Mouse (Mus musculus) heart, postnatal 0 days (tissue): ENCODE data around the gene Fat3. TPM values are rescaled to one million over a fixed set of nuclear protein-coding genes. Genes with fewer than 3 reads are reported as not detected.

Experiments
- ATAC-seq: fragments of 200-750 bp; cut with Nextera tagmentation; 2 replicates; pipeline ENCODE4 v1.8.0; 2017; ENCODE audit warnings: low read depth, moderate number of reproducible peaks, moderate library complexity; ENCODE audit not compliant: insufficient read depth
- DNase-seq: peaks from one replicate; pipeline ENCODE4 v3.0.0-alpha.2; 2016; ENCODE audit warnings: low spot score
- H3K27ac ChIP-seq: fragments of 300-500 bp; sonication (generic); 2 replicates; pipeline ENCODE4 v1.5.1; 2014; ENCODE audit warnings: low read depth, mild to moderate bottlenecking
- H3K27me3 ChIP-seq: fragments of 300-500 bp; sonication (generic); 2 replicates; pipeline ENCODE4 v1.6.1; 2014; ENCODE audit warnings: low read length, mixed read lengths; ENCODE audit not compliant: control insufficient read depth, insufficient read depth
- H3K36me3 ChIP-seq: fragments of 300-500 bp; sonication (generic); replicated peaks from 2 replicates; pipeline ENCODE4 v1.6.1; 2014; ENCODE audit warnings: low read length, mixed read lengths; ENCODE audit not compliant: control insufficient read depth, insufficient read depth
- H3K4me1 ChIP-seq: fragments of 300-500 bp; sonication (generic); 2 replicates; pipeline ENCODE4 v1.6.1; 2014; ENCODE audit warnings: antibody characterized with exemption; ENCODE audit not compliant: control insufficient read depth, insufficient read depth
- H3K4me2 ChIP-seq: fragments of 300-500 bp; sonication (generic); 2 replicates; pipeline ENCODE4 v1.6.1; 2014; ENCODE audit warnings: low read depth, mild to moderate bottlenecking, low read length, moderate library complexity
- H3K4me3 ChIP-seq: fragments of 300-500 bp; sonication (generic); 2 replicates; pipeline ENCODE4 v1.5.1; 2014; ENCODE audit warnings: low read depth, low read length
- H3K9ac ChIP-seq: fragments of 300-500 bp; sonication (generic); replicated peaks from 2 replicates; pipeline ENCODE4 v1.6.1; 2014; ENCODE audit warnings: low read depth, low read length, mixed read lengths
- H3K9me3 ChIP-seq: fragments of 300-500 bp; sonication (generic); replicated peaks from 2 replicates; pipeline ENCODE4 v1.6.1; 2016; ENCODE audit warnings: low read length; ENCODE audit not compliant: control insufficient read depth
- CTCF ChIP-seq: IDR thresholded peaks from 2 replicates; pipeline ENCODE4 v1.5.1; 2016; ENCODE audit warnings: antibody characterized with exemption, control low read depth, low read depth
- EP300 ChIP-seq: IDR thresholded peaks from 2 replicates; pipeline ENCODE4 v1.6.1; 2016; ENCODE audit warnings: antibody characterized with exemption, low read depth
- WGBS: fragments of 180-500 bp; shearing (Covaris S2); extraction: QIAGEN DNeasy Blood & Tissue Kit; methylation state at CpG from one replicate; pipeline ENCODE4 v1.1.7; 2014; 5-methylcytosine and 5-hydroxymethylcytosine counted together
- polyA plus RNA-seq: library from polyadenylated mRNA; unstranded; fragments of >200 nt; fragmentation: Nextera tagmentation; extraction: Ambion mirVana; gene quantifications from 2 replicates; pipeline ENCODE4 v1.2.1, GENCODE M21; 2015
- total RNA-seq: library from RNA; depleted of rRNA; stranded (reverse); fragments of >200 nt; gene quantifications from 2 replicates; pipeline ENCODE4 v1.2.3, GENCODE M21; 2014; ENCODE audit warnings: low replicate concordance

Fat3 gene
- total and polyA plus RNA-seq, 2 experiments from 2014 or later: 0.19 to 2.4 TPM

- WGBS: 71% methylated on average over 28 of the region's 28 CpGs
- no peaks in the 10 kb centered on the region for H3K4me1 ChIP-seq
- no peak for ATAC-seq
These were observed 563.1 kb downstream of the Fat3 start for GRCm38 (mm10) chr9:15937837-15938514.

GRCm38 (mm10) chr9:15930928-15931443, 570.1 kb downstream of the Fat3 start:
- no peak for TF ChIP-seq CTCF
- no peak for TF ChIP-seq EP300
- H3K4me1 ChIP-seq: no peaks in the 10 kb centered on the region
- no peaks in the 10 kb centered on the region for H3K36me3 ChIP-seq
- no peaks in the 10 kb centered on the region for H3K9me3 ChIP-seq
- H3K4me3 ChIP-seq: no peak overlapping the region
- H3K27ac ChIP-seq: no peak overlapping the region
- ATAC-seq (no peak), DNase-seq (no peak)
- no peak overlapping the region for H3K9ac ChIP-seq
- WGBS: 78% methylated on average over 5 of the region's 5 CpGs
- H3K27me3 ChIP-seq: no peaks in the 10 kb centered on the region
- H3K4me2 ChIP-seq: no peak overlapping the region

More at GRCm38 (mm10) chr9:15937837-15938514, 563.1 kb downstream of the Fat3 start:
- no peak overlapping the region for H3K4me3 ChIP-seq
- no peaks in the 10 kb centered on the region for H3K36me3 ChIP-seq
- no peak overlapping the region for H3K4me2 ChIP-seq
- H3K27me3 ChIP-seq: no peaks in the 10 kb centered on the region
- no peaks in the 10 kb centered on the region for H3K9me3 ChIP-seq
- H3K27ac ChIP-seq: no peak overlapping the region
- no peak for TF ChIP-seq EP300
- peak; percentile 10; the same call in 1 of the 2 replicates for TF ChIP-seq CTCF
- no peak overlapping the region for H3K9ac ChIP-seq
- DNase-seq: no peak

- 75% methylated on average over 2 of the region's 2 CpGs for WGBS
- Histone ChIP-seq H3K36me3 (no peaks in the 10 kb centered on the region), H3K4me2 (no peak overlapping the region), H3K4me1 (no peaks in the 10 kb centered on the region), H3K27ac (no peak overlapping the region), H3K4me3 (no peak overlapping the region), H3K27me3 (no peaks in the 10 kb centered on the region), H3K9me3 (no peaks in the 10 kb centered on the region), H3K9ac (no peak overlapping the region)
- no peak for ATAC-seq
- TF ChIP-seq EP300 (no peak), CTCF (no peak)
- no peak for DNase-seq
These were observed 572.8 kb downstream of the Fat3 start for GRCm38 (mm10) chr9:15928331-15928730.

GRCm38 (mm10) chr9:15927378-15928083, 573.6 kb downstream of the Fat3 start:
- no peak for ATAC-seq
- Histone ChIP-seq H3K9me3 (no peaks in the 10 kb centered on the region), H3K4me3 (no peak overlapping the region), H3K4me1 (no peaks in the 10 kb centered on the region), H3K4me2 (no peak overlapping the region), H3K27ac (no peak overlapping the region), H3K36me3 (no peaks in the 10 kb centered on the region), H3K9ac (no peak overlapping the region), H3K27me3 (no peaks in the 10 kb centered on the region)
- DNase-seq: no peak
- TF ChIP-seq EP300 (no peak), CTCF (no peak)
- 49% methylated on average over 5 of the region's 5 CpGs for WGBS

- no peak overlapping the region for H3K27ac ChIP-seq
- no peak overlapping the region for H3K4me2 ChIP-seq
- DNase-seq (no peak), ATAC-seq (no peak)
- H3K4me1 ChIP-seq: no peaks in the 10 kb centered on the region
- H3K9ac ChIP-seq: no peak overlapping the region
- no peaks in the 10 kb centered on the region for H3K36me3 ChIP-seq
- H3K27me3 ChIP-seq: no peaks in the 10 kb centered on the region
- whole genome bisulfite sequencing: 84% methylated on average over 5 of the region's 5 CpGs
- H3K4me3 ChIP-seq: no peak overlapping the region
- TF ChIP-seq EP300 (no peak), CTCF (no peak)
- no peaks in the 10 kb centered on the region for H3K9me3 ChIP-seq
These were observed 575.8 kb downstream of the Fat3 start for GRCm38 (mm10) chr9:15925237-15925636.
